Mouse (Mus musculus) adrenal gland, postnatal 0 days (tissue): ENCODE data around the gene Setmar. TPM values are rescaled to one million over a fixed set of nuclear protein-coding genes. Genes with fewer than 3 reads are reported as not detected.

ENCODE experiments used
- polyA plus RNA-seq: library from polyadenylated mRNA; unstranded; fragments of >200 nt; fragmentation: Nextera tagmentation; extraction: Ambion mirVana; gene quantifications from 2 replicates; pipeline ENCODE4 v1.2.1, GENCODE M21; 2015

Gene Setmar
- polyA plus RNA-seq = 5.7 and 6.3 TPM in 2 replicates

DNA sequence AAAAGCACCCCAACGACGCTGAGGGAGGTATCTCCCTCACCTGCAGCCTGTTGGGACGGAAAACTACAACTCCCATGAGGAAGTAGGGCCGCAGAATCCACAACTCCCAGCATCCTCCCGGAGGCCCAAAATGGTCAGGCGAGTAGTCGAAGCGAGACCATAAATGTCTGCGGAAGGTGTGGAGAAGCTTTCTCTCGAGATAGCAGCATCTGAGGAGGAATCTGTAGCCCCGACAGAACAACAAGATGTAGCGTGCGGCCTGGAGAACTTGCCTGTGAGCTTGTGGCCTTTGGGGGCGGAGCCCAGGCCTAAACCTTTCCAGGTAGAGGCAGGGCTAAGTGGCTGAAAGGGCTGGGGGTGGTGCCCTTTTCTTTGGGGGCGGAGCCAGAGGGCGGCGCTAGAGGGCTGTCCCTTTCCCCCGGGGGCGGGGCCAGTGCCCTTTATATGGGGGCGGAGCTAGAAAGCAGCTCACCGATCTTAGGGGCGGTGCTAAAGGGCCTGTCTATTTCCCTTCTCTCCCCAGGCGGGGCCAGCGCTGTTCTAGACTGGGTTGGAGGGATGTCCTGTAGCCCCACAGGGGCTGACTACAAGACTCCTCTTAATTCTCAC lies at the start of gene Setmar:
Gene Setmar (plus strand): TSS at position 128 of the 609 bp plus-strand sequence.

Other genes starting within 250 kb of the Setmar start
- 30.6 and 43.1 TPM in 2 replicates for gene Sumf1, start 120.5 kb downstream of the Setmar start, polyA plus RNA-seq
- gene Itpr1, start 148.1 kb downstream of the Setmar start, polyA plus RNA-seq = 6.8 and 13.6 TPM in 2 replicates